ENCODE assay signal across 19 mouse cellular contexts in genomic region chr14:120150589-120150988, GRCm38 (mm10).
"Had no signal": no experiment of that assay in that cellular context is flagged by ENCODE, and none has a peak within 500 bp of the region (broad histone marks: within the 10 kb centered on the region; RNA-seq: fewer than 3 reads in every experiment).

No protein-coding gene starts in this region.

- H3K27ac ChIP-seq: liver, embryonic 12.5 days; liver, embryonic 15.5 days; lung, embryonic 15.5 days; stomach, postnatal 0 days had no signal

- H3K4me3 ChIP-seq: layer of hippocampus, adult 2 months; limb, embryonic 10.5 days; limb, embryonic 13.5 days; liver, embryonic 12.5 days; liver, embryonic 15.5 days; lung, embryonic 15.5 days had no signal

- DNase-seq: kidney, adult 8-10 months; kidney, postnatal 25 days; layer of hippocampus, adult 9-11 months; liver; lung, adult 18-20 months; lung, postnatal 10 days; lung, postnatal 36 days; midbrain, embryonic 14.5 days; thymus, adult 2 months; thymus, postnatal 14 days; thymus, postnatal 4 days had no signal

- H3K36me3 ChIP-seq: limb, embryonic 10.5 days; limb, embryonic 13.5 days; liver, embryonic 12.5 days; liver, embryonic 15.5 days; lung, embryonic 15.5 days had no signal

- H3K4me2 ChIP-seq: limb, embryonic 13.5 days; liver, embryonic 12.5 days; liver, embryonic 15.5 days; lung, embryonic 15.5 days; midbrain, embryonic 11.5 days had no signal

- H3K9ac ChIP-seq: limb, embryonic 13.5 days; liver, embryonic 12.5 days; liver, embryonic 15.5 days; lung, embryonic 15.5 days had no signal

- ATAC-seq: liver, embryonic 12.5 days had no signal

- H3K4me1 ChIP-seq: liver, embryonic 12.5 days; liver, embryonic 15.5 days had no signal

- H3K9me3 ChIP-seq: limb, embryonic 10.5 days; limb, embryonic 13.5 days; liver, embryonic 12.5 days; liver, embryonic 15.5 days; lung, embryonic 15.5 days had no signal

- H3K27me3 ChIP-seq: limb, embryonic 13.5 days; liver, embryonic 12.5 days; liver, embryonic 15.5 days; lung, embryonic 15.5 days had no signal
